Mouse (Mus musculus) urinary bladder, postnatal 36 days (tissue): ENCODE results near the gene Rhob.
A peak's percentile ranks its signal among the peaks of the same experiment; 100 is the strongest.

Source experiments
- DNase-seq, 2 experiments: peaks; one replicate each; pipeline ENCODE4 v3.0.0; 2022; ENCODE audit warnings: low spot score in 2 of 2, mixed read lengths in 1 of 2

Rhob gene

DNA sequence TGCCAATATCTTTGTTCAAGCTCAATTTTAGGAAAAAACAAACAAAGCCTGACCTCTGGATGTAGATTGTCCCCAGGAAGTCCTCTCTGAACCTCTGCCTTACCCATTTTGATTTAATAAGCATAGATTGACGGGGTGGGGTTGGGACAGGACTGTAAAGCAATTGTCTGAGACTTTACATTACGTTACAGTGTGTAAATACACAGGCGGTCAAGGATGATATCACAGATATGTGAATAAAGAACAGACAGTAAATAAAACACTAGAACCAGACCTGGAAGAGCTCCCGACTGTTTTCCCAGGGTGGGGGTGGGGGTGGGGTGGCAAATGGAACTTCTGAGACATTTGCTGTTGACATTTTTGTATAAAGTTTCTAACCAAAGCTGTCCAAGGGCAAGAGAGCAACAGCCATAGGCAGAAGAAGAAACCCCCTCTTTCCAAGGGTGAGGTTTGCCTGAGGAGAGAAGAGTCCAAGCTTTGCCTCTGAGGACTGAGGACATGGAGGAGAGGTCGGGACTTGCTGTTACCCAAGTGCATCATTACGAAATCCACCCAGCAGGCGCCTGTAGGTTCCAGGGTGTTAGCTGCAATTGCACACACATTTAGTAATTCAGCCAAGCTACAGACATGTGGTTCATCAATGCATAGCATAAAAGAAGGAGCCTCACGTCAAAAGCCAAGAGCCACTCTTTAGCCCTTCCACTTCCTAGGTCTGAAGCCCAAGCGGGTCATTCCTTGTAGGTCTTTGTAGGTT, 7.3 kb upstream of the Rhob start:
- DNase-seq, result peak in 1 of 2 experiments; percentile 65

DNA sequence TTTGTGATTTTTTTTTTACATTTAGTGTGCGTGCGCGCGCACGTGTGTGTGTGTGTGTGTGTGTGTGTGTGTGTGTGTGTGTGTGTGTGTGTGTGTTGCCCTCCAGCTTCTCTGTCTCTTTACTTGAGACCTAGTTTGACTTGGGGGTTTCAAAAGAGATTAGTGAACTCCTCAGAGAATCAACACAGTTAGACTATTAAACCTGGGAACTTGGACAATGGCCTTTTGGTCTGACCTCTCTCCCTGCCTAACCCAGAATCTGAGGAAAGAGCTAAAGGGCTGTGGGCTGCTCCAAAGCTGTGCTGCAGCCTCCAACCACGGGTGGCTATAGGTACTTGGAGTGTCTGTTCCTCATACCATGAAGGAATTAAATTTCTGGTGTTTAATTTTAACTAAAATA, 4.3 kb upstream of the Rhob start:
- no peak for DNase-seq

DNA sequence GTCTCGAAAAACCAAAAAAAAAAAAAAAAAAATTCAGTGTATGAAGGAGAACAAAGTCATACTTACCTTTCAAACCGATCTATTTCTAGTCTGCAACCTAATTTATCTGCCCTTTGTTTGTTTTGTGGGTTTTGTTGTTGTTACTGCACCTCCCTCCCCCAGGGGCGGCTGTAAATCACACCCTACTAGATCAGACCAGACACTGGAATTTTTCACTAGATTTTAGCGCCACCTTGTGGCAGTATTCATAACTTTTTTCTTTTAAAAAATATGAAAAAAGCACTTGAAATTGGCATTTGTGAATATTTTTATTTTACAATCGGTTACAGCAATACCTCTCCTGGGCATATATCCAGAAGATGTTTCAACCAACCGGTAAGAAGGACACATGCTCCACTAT, 2.7 kb upstream of the Rhob start:
- peak in 1 of 2 experiments; percentile 51 for DNase-seq

DNA sequence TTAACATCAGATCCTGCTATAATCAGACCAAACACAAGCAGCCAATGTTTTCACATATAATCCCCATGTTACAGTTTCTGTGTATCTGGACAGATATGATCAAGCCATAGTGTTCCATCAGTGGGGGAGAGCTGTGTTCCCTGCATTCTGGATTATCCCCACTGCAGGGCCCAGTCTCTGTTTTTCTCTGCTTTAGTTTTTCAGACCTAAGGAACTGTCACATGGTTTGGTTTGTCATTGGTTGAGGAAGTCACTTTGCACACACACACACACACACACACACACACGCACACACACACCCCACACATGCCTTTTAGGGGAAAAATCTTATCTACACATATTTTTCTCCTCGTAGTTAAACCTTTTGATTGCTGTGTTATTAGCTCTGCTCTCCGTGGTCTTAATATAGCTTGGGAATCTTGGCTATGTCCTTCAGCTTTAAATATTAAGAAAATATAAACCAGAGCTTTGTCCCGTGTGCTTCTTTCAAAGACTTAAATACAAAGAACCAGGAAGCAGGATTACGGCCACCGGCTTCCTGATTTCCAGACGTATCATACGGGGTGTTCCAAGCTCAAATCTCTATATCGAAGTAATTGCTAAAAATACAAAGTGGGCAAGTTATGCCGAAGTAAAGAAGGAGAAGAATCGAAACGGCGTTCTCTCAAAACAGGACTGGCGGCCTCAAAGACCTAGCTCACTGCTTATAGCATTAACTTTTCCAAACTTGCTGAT, 1.9 kb upstream of the Rhob start:
- DNase-seq, result no peak

DNA sequence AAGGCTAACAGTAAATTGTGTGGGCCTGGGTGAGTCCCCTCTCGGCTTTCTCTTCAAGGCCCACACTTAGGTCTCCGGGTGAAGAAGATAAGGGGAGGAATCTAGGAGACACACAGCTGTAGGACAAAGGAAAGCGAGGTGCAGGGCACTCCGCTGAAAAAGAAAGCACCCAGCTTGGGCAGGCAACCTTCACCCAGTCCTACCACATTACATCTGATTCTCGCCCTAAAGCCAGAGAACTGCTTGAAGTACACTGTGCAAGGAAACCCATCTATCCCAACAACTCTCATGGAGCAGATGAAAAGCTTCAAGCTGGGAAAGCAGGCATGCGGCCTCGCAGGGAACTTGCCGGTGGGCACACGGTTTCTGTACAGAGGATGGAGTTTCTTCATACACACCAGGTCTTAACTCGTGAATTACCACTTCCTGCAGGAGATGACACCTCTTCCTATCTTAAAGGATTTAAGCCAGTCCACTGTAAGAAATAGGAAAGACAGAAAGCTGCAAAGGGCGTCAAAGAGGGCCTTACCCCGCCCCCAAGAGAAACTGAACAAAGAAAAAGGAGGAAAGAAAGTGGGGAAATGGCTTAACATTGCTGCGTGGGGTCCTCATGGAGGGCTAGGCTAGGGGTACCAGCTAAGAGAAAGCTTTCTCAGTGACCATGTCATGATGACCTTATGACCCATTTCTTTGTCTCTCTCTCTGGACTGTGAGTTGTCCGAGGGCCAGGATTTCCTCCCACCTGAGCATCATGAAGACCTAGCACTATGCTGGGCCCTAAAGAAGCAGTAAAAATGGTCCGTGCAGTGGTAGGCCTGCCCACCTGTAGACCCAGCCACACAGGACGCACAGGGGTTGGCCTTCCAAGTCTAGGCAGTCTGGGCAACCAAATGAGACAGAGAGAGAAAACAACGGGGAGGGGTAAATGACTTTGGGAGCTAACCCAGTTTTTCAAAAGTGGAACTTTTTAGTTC, 1.1 kb upstream of the Rhob start:
- no peak for DNase-seq

DNA sequence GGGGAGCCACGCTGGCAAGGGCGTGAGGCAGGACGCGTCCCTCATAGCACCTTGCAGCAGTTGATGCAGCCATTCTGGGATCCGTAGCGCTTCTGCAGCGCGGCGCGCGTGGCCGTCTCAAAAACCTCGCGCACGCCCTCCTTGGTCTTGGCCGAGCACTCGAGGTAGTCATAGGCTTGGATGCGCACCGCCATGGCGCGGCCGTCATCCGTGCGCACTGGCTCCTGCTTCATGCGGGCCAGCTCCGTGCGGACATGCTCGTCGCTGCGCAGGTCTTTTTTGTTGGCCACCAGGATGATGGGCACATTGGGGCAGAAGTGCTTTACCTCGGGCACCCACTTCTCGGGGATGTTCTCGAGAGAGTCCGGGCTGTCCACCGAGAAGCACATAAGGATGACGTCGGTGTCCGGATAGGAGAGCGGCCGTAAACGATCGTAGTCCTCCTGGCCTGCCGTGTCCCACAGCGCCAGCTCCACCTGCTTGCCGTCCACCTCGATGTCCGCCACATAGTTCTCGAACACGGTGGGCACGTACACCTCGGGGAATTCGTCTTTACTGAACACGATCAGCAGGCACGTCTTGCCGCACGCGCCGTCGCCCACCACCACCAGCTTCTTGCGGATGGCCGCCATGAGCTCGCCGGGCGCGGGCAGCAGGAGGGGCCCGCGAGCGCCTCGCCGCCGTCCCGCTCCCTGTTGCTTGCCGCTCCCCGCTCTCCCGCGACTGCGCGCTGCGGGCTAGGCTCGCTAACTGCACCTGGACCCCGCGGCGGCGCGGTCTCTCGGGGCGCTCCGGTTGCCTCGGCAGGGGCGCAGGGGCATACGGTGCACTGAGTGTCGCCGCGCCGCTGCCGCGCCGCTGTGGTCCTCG, 573 bp downstream of the Rhob start:
- DNase-seq, result peak; percentile 49 to 58

DNA sequence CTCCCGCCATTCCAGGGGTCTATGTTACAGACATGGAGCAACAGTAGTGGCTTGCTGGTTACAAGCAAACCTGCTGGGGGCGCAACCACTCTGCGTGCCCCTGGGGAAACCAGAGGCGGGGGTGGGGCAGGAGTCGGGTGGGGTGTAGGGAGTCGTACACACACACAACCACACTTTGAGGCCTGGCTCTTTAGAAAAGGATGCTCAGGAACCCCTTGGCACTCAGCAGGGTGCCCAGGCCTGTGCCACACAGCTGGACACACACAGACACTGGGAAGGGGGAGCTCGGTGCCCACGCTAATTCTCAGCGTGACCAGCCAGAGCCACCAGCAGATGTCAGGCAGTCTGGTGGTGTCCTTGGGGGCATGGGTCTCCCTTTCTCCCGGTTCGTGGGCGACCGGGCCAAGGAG, 1.2 kb downstream of the Rhob start:
- peak in 1 of 2 experiments; percentile 51 for DNase-seq

DNA sequence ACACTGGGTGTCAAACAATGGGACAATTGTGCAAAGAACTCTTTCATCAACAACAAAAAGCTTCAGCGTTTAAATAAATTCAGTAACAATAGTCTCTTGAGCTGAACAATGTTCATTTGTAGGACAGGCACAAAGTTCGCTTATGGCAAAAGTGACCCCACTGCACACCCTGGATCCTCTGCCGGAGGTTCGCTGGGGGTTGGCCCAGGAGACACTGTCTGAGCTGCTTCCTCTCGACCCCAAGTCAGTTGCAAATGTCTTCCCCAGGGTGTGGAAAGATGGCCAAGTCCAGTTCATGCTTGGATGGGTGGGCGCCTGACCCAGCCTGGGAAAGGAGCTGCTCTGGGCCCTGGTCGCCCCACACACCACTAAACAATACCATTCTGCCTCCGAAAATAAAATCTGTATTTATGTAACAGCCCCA, 1.6 kb downstream of the Rhob start:
- no peak for DNase-seq

DNA sequence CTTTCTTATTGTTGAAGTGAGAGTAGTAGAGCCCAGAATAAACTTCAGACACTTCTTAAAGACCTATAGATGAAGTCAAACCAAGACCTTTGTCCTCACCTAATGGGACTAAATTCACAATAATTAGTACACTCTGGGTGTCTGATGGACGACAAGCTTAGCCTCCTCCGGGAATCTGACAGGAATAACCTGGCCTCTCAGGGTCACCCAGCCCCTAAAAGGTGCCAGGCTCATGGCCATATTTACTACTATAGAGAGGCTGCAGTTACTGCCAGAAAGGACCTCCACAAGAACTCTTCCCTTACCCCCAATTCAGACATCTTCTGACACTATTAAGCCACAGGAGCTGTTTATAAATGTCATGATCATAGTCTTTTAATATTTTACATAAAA, 2.5 kb downstream of the Rhob start:
- no peak for DNase-seq

DNA sequence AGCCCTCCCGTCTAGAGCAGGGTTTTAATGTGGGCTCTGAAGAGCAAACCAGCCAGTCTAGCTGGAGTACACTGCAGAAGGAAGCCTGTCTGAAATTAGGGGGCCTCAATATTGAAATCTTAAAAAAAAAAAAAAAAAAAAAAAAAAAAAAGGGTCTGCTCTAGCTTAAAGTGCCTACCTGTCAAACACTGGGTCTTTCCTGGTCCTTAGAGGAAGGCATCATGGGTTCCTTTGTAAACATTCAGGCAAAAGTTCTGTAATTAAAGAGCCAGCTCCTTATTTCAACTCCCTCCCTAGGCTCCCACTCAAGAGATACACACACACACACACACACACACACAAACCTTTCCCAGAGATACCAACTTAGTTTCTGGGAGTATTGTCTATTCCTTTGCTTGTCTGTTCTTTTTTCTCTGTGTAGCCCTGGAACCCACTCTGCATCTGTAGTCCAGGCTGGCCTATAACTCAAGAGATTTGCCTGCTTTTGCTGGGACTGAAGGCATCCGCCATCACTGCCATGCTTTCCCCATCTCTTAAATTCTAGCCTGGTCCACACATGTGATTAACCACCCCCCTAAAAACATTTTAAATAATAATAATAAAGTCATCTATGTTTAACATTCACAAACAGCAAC, 3.0 kb downstream of the Rhob start:
- no peak for DNase-seq

DNA sequence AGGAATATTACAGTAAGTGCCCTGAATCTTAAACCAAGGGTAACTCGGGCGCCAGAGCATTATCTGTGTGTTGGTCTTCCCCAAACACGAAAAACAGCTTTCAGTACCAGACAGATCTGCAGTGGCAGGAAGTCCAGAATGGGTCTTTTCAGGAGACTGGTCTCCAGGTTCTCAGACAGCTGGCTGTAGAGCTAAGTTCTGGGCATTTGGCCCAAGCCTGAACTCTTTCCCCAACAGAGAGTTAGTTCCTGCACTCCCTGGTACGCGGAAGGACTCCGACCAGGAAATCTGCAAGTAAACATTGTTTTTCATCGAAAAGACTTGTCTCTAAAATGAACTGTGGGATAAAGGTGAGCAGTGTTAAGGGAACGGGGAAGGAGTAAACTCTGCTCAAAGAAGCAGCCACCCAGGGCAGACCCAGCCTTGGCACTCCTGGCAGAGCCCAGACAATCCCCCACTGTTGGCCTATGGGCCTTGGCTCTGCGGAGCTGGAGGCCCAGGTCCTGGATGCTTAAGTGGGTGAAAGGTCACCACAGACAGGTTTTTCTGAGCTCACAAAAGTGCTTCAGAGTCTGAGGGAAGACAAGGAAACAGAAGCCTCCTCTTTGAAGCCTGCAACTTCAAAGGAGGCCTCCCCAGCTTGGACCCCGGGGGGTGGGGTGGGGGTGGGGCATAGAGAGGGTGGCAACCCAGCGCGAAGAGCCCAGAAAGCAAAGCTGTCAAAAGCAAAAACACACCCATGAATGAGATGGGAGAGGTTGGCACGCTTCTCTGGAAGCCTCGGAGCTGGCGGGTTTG, 3.7 kb downstream of the Rhob start:
- peak; percentile 51 to 70 for DNase-seq

DNA sequence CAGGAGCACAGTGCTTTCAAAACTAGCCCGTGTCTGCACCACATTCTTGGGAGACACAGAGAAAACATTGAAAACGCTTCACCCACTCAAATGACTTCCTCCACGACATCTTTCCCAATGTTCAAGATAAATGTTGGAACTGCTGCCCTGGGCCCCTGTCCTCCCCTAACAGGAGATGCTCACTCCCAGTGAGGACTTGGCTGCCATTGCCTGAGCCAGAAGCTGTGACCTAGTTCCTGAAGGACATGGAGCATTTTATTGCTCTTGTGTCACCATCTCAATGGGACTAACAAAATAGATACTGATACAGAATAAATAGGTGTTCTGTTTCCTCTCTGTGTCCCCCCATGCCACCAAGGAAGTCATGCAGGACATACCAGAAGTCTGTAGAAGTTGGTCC, 5.1 kb downstream of the Rhob start:
- no peak for DNase-seq

DNA sequence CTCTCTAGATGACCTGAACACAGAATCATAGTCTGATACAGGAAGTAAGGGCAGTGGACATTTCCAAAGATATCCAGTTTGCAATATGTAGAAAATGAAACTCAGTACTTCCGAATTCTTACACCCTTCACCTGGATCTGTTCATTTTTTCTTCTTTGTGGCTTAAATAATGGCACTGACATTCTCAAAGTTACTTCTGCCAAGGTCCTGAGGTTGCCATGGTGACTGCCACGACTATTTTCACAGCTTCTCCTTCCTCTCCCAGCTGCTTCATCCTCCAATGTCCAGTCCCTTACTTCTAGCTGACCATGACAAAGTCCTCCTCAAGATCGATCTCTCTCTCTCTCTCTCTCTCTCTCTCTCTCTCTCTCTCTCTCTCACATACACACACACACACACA, 6.4 kb downstream of the Rhob start:
- no peak for DNase-seq

DNA sequence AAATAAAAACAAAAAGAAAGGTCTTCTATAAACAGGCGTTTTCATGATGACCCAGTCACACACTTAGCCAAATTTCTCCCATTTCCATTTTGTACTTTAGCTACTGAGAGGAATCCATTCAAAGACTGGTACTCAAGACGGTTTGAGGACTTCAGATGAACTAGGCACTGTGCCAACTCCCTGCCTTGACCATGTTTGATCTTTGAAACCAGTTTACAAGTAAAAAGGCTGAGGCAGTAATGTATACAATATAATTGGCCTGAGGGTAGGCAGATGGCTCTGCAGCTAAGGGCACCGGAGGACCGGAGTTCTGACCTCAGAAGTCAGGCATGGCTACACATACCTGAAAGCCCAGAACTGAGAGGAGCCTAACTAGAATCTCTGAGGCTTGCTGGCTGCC, 10.7 kb downstream of the Rhob start:
- no peak for DNase-seq

DNA sequence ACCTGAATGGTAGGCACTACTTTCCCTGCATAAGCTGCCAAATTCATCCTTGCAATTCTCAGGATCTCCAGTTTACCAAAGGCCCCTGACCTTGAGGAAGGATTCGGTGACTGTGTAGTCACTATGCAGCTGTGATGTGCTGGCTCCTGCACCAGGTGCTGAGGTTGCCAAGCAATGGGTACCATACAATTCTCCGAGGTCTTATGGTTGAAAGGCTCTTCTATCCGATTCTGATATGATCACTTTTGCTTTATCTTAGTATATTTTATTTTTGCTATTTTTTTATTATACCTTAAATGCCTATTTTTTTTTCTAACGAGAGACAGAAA, 11.2 kb downstream of the Rhob start:
- no peak for DNase-seq

DNA sequence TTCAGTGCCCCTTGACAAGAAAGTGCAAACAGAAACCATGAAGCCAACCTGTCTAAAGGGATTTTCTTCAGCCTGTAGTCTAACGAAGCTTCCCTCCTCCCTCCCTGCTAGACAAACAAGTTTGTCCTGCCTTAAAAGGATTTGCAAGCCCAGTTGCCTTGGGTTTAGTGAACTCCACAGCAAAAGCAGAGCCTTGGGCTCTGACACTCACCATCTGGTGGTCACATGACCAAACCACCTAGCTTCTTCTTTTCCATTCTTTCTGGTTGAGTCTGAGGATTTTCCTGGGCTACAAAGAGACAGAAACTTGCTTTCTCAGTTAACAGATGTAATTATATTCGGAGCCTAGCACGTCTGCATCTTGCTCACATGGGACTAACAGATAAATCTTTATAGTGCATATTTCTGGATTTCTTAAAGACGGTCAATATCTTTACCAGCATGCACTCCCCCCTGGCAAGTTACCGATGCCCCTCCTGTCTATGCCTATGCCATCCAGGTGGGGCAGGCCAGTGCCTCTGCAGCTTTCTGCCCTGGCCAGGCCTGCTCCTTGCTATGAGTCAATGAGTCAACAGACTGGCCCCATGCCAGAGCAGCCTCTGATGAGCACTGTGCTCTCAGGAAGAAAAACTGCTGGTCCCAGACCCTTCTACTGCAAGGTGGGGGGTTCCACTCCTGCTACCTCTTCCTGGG, 11.7 kb downstream of the Rhob start:
- peak; percentile 77 to 87 for DNase-seq

DNA sequence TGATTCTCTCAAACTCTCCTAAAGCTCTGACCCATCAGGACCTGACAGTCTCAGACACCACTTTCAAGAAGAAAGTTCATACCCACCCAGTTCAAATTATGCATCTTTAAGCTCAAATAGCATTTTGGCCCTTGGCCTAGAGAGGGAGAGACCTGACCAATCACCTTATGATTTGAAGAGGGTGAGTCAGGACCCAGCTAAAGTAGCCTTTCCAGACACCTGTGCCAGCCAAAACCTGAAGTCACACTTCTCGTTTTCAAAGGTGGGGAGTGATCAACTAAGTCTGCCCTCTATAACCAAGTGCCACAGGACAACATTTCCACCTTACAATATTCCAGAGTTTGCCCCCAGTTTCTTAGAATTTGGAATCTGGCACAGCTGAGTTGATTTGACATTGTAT, 12.5 kb downstream of the Rhob start:
- DNase-seq, result no peak

DNA sequence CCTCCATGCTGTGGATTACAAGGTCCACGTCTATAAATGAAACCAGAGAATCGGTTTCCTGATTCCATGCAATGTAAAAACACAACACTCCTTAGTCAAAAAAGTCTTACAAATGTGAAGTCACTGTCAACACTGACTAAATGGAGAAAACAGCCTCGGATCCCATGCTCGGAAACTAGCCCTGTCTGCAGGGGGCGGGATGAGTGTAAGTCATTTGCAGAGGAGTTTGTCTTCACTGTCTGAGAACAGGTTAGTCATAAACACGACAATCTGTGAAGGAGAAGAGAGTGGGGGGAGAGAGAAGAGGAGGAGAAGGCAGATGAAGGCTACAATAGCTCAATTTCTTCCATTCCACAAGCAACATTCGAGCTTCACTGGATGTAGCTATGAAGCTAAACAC, 14.6 kb downstream of the Rhob start:
- DNase-seq, result no peak

DNA sequence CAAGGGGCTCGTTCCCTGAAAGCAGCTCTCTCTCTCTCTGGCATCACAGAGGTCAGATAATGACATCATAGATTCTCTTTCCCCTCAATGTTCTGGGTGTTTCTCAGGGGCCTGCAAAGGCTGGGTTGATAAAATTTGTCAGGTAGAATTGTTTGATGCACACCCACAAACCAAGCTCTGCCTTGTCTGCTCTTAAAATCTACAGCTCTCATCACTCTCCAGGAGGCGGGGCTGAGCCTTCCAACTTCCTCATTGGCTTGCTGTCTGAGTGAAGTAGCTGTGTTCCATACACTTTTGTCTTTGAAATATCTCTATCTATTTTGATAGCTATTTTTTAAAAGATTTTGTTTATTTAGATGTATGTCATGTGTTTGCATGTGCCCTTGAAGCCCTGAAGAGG, 17.6 kb downstream of the Rhob start:
- no peak for DNase-seq
